Mouse (Mus musculus) forebrain, postnatal 0 days (tissue): ENCODE results near the gene Enox1. TPM values are rescaled to one million over a fixed set of nuclear protein-coding genes. Genes with fewer than 3 reads are reported as not detected.

Source experiments
- ATAC-seq: fragments of 200-750 bp; cut with Nextera tagmentation; 2 replicates; pipeline ENCODE4 v1.8.0; 2017; ENCODE audit warnings: mild to moderate bottlenecking, moderate library complexity
- DNase-seq: peaks from one replicate; pipeline ENCODE4 v3.0.0-alpha.2; 2015
- H3K27ac ChIP-seq: fragments of 300-500 bp; sonication (generic); 2 replicates; pipeline ENCODE4 v1.5.1; 2014; ENCODE audit warnings: low read depth, mild to moderate bottlenecking, antibody characterized with exemption, low read length, moderate library complexity, mixed read lengths
- H3K27me3 ChIP-seq: fragments of 300-500 bp; sonication (generic); 2 replicates; pipeline ENCODE4 v1.6.1; 2014; ENCODE audit warnings: mild to moderate bottlenecking, low read length, mixed read lengths; ENCODE audit not compliant: insufficient read depth
- H3K36me3 ChIP-seq: fragments of 300-500 bp; sonication (generic); 2 replicates; pipeline ENCODE4 v1.6.1; 2014; ENCODE audit warnings: mild to moderate bottlenecking, moderate library complexity; ENCODE audit not compliant: insufficient read depth
- H3K4me1 ChIP-seq: fragments of 300-500 bp; sonication (generic); 2 replicates; pipeline ENCODE4 v1.6.1; 2014; ENCODE audit warnings: antibody characterized with exemption; ENCODE audit not compliant: insufficient read depth
- H3K4me2 ChIP-seq: fragments of 300-500 bp; sonication (generic); 2 replicates; pipeline ENCODE4 v1.6.1; 2014; ENCODE audit warnings: low read depth, mild to moderate bottlenecking, moderate library complexity
- H3K4me3 ChIP-seq: fragments of 300-500 bp; sonication (generic); 2 replicates; pipeline ENCODE4 v1.5.1; 2014; ENCODE audit warnings: low read depth, low read length, mixed read lengths
- H3K9ac ChIP-seq: fragments of 300-500 bp; sonication (generic); 2 replicates; pipeline ENCODE4 v1.6.1; 2014; ENCODE audit warnings: mild to moderate bottlenecking
- H3K9me3 ChIP-seq: fragments of 300-500 bp; sonication (generic); 2 replicates; pipeline ENCODE4 v1.6.1; 2016; ENCODE audit warnings: low read length
- CTCF ChIP-seq: sonication (generic); IDR thresholded peaks from 2 replicates; pipeline ENCODE4 v1.5.1; 2016; ENCODE audit warnings: antibody characterized with exemption, control low read depth, low read depth
- WGBS: fragments of 180-500 bp; shearing (Covaris S2); extraction: QIAGEN DNeasy Blood & Tissue Kit; methylation state at CpG from one replicate; pipeline ENCODE4 v1.1.7; 2014; 5-methylcytosine and 5-hydroxymethylcytosine counted together
- polyA plus RNA-seq: library from polyadenylated mRNA; unstranded; fragments of >200 nt; fragmentation: Nextera tagmentation; extraction: Ambion mirVana; gene quantifications from 2 replicates; pipeline ENCODE4 v1.2.1, GENCODE M21; 2015
- total RNA-seq: library from RNA; depleted of rRNA; stranded (reverse); fragments of >200 nt; gene quantifications from 2 replicates; pipeline ENCODE4 v1.2.3, GENCODE M21; 2014

Enox1 gene
- total and polyA plus RNA-seq, 2 experiments from 2014 or later: 39.9 to 61.8 TPM

DNA sequence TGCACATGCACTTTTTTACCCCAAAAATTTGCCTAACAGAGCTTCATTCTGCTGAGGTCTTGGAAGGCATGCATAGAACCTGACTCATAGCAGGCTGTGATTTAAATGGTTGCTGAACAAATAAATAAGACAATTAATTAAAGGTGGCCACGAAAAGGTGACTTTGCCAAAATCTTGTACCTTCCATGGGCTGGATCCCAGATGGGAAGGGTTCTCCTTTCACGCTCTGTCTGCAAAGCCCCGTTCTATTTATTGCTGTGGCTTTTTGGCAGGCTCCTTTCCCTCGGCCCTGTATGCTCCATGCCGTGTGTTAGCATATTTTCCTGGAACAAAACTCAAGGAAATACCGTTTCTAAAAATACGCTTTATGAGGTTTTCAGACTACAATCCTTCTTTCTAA lies 300.3 kb downstream of the Enox1 start:
- ATAC-seq (peak; percentile 36), DNase-seq (peak; percentile 27)
- H3K4me3 ChIP-seq: no peak overlapping the region
- no peak overlapping the region for H3K27ac ChIP-seq
- no peaks in the 10 kb centered on the region for H3K27me3 ChIP-seq
- no peak overlapping the region for H3K4me2 ChIP-seq
- no peak for TF ChIP-seq CTCF
- H3K4me1 ChIP-seq: 0 out of 2 replicates have a peak, but pooled peaks cover 4% of the 10 kb centered on the region
- H3K9ac ChIP-seq: no peak overlapping the region
- H3K36me3 ChIP-seq: no peaks in the 10 kb centered on the region
- 32% methylated on average over 7 of the region's 7 CpGs for WGBS
- no peaks in the 10 kb centered on the region for H3K9me3 ChIP-seq

GRCm38 (mm10) chr14:77458217-77458616 lies 301.7 kb downstream of the Enox1 start:
- no peak overlapping the region for H3K9ac ChIP-seq
- H3K27me3 ChIP-seq: no peaks in the 10 kb centered on the region
- H3K9me3 ChIP-seq: no peaks in the 10 kb centered on the region
- no peak overlapping the region for H3K27ac ChIP-seq
- H3K36me3 ChIP-seq: no peaks in the 10 kb centered on the region
- 0 out of 2 replicates have a peak, but pooled peaks cover 4% of the 10 kb centered on the region for H3K4me1 ChIP-seq
- no peak for TF ChIP-seq CTCF
- WGBS: 26% methylated on average over 9 of the region's 9 CpGs
- DNase-seq (no peak), ATAC-seq (no peak)
- no peak overlapping the region for H3K4me3 ChIP-seq
- H3K4me2 ChIP-seq: no peak overlapping the region

GRCm38 (mm10) chr14:77463919-77464318 lies 307.4 kb downstream of the Enox1 start:
- Histone ChIP-seq H3K9ac (no peak overlapping the region), H3K4me2 (no peak overlapping the region), H3K27me3 (no peaks in the 10 kb centered on the region), H3K27ac (no peak overlapping the region), H3K9me3 (no peaks in the 10 kb centered on the region), H3K36me3 (no peaks in the 10 kb centered on the region), H3K4me1 (no peaks in the 10 kb centered on the region), H3K4me3 (no peak overlapping the region)
- DNase-seq (no peak), ATAC-seq (no peak)
- no peak for TF ChIP-seq CTCF
- 92% methylated on average over 4 of the region's 4 CpGs for WGBS

DNA sequence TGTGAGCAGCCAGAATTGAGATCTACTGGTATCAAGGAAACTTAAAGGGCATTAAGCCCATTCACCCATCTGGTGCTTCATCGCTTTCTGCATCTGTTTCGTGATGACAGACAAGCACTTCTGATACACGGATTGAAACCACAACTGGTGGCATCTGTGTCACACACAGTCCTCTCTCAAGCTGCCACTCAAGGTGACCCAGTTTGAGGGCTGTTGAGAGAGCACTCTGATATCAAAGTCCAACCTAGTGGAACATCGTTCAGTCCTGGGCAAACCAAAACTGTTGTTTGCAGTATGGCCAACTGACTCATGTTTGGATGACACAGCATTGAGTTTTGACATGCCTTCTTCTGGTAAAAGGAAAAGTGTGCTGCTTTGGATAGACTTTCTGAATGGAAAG lies 308.2 kb downstream of the Enox1 start:
- no peaks in the 10 kb centered on the region for H3K9me3 ChIP-seq
- no peak for TF ChIP-seq CTCF
- no peaks in the 10 kb centered on the region for H3K4me1 ChIP-seq
- no peaks in the 10 kb centered on the region for H3K36me3 ChIP-seq
- H3K27me3 ChIP-seq: no peaks in the 10 kb centered on the region
- H3K9ac ChIP-seq: no peak overlapping the region
- ATAC-seq (no peak), DNase-seq (no peak)
- no peak overlapping the region for H3K4me2 ChIP-seq
- 85% methylated on average over 4 of the region's 4 CpGs for WGBS
- no peak overlapping the region for H3K4me3 ChIP-seq
- H3K27ac ChIP-seq: no peak overlapping the region

GRCm38 (mm10) chr14:77470577-77470976 lies 314.0 kb downstream of the Enox1 start:
- WGBS: 58% methylated on average over 3 of the region's 3 CpGs
- H3K36me3 ChIP-seq: no peaks in the 10 kb centered on the region
- H3K4me2 ChIP-seq: no peak overlapping the region
- ATAC-seq (peak; percentile 66), DNase-seq (no peak)
- no peak overlapping the region for H3K4me3 ChIP-seq
- TF ChIP-seq CTCF: no peak
- no peaks in the 10 kb centered on the region for H3K9me3 ChIP-seq
- peak overlapping the region; percentile 46; the same call in 1 of the 2 replicates for H3K27ac ChIP-seq
- H3K27me3 ChIP-seq: no peaks in the 10 kb centered on the region
- H3K9ac ChIP-seq: no peak overlapping the region
- H3K4me1 ChIP-seq: no peaks in the 10 kb centered on the region

DNA sequence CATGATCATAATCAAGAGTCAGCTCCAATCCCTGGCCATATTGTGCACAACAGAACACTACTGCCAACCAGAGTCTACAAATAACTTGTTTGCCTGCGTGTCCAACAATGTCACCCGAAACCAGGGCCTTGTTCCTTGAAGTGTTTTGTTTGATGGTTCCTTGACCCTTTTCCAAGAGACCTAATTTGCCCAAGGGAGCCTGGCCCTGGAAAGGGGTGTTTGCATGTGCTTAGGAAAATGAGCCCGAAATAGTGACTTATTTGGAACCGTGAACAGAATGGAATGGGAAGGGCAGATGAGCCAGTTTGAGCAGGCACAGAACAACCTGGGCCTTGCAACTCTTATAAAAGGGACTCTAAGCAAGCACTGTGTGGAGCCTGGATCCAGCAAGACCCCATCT lies 316.9 kb downstream of the Enox1 start:
- Histone ChIP-seq H3K36me3 (no peaks in the 10 kb centered on the region), H3K27me3 (no peaks in the 10 kb centered on the region), H3K9me3 (no peaks in the 10 kb centered on the region), H3K4me1 (no peaks in the 10 kb centered on the region), H3K4me2 (no peak overlapping the region), H3K27ac (no peak overlapping the region), H3K9ac (no peak overlapping the region), H3K4me3 (no peak overlapping the region)
- DNase-seq (no peak), ATAC-seq (no peak)
- TF ChIP-seq CTCF: no peak
- WGBS: 50% methylated on average over 4 of the region's 4 CpGs

DNA sequence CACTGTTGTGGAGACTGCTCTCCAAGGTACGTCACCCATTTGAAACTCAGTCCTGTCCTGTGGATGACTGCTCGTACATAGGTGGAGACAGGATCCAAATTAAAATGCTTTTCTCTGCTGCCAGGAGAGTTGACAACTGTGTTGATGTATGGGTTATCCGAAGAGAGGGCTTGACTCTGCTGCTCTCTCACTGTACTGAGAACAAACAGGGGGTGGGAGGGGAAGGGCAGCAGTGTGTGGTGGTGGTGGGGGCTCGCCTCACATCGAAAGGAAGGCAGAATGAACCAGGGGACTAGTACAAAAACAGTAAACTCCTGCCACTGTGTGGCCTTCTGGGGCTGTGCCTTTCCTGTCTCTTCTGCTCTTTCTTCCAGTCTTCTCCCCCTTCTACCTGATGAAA lies 317.5 kb downstream of the Enox1 start:
- 60% methylated on average over 5 of the region's 5 CpGs for WGBS
- Histone ChIP-seq H3K4me2 (no peak overlapping the region), H3K4me3 (no peak overlapping the region), H3K36me3 (no peaks in the 10 kb centered on the region), H3K27me3 (no peaks in the 10 kb centered on the region), H3K9ac (no peak overlapping the region), H3K9me3 (no peaks in the 10 kb centered on the region), H3K27ac (no peak overlapping the region), H3K4me1 (no peaks in the 10 kb centered on the region)
- ATAC-seq (peak; percentile 47; the same call in 1 of the 2 replicates), DNase-seq (no peak)
- no peak for TF ChIP-seq CTCF
